Mouse (Mus musculus) thymus, adult 2 months (tissue): ENCODE results near the gene Wdr95.

Experiments
- CTCF ChIP-seq: fragments of 200-500 bp; IDR thresholded peaks from 2 replicates; pipeline ENCODE4 v1.5.1; 2012; ENCODE audit warnings: mild to moderate bottlenecking, control low read depth, low read length, moderate library complexity, borderline replicate concordance; ENCODE audit not compliant: control insufficient read depth, poor library complexity, insufficient read depth; ENCODE audit errors: extremely low read depth
- POLR2A ChIP-seq: fragments of 200-500 bp; IDR thresholded peaks from 2 replicates; pipeline ENCODE4 v1.6.1; 2012; ENCODE audit warnings: mild to moderate bottlenecking, low read length, control low read depth, moderate library complexity; ENCODE audit not compliant: control insufficient read depth, poor library complexity, insufficient read depth; ENCODE audit errors: extremely low read depth

- TF ChIP-seq POLR2A (no peak), CTCF (no peak)
Measured at GRCm38 (mm10) chr5:149553373-149553772, 24.9 kb downstream of the Wdr95 start.
